Mouse (Mus musculus): Measurements from ENCODE around the gene Nufip2. TPM values are rescaled to one million over a fixed set of nuclear protein-coding genes. Genes with fewer than 3 reads are reported as not detected.

The Nufip2 gene
- polyA plus RNA-seq, 1 experiment = 30.1 TPM

DNA sequence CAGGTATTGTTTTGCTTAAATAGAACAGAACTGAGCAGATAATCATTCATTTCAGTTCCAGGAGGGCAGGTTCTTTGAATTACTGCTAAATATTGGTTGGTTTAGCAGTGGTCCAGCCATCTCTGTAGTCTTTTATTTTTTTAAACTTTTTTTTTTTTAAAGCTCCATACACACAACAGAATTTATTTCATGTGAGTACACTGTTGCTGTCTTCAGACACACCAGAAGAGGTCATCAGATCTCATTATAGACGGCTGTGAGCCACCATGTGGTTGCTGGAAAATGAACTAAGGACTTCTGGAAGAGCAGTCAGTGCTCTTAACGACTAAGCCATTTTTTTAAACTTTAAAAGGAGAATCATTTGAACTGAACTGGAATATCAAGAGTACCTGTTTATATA is 11.3 kb downstream of the Nufip2 start:
- Histone ChIP-seq H3K27ac (ENCODE audit: control insufficient read depth, insufficient read depth, low read length) (no peak overlapping the region), H3K4me3 (ENCODE audit: control insufficient read depth, insufficient read depth, low read length) (no peak overlapping the region), H3K4me1 (replicated peaks; ENCODE audit: control insufficient read depth, insufficient read depth, low read length) (peaks cover 4% of the 10 kb centered on the region; the same call in 1 of the 2 replicates), H3K27me3 (ENCODE audit: control insufficient read depth, insufficient read depth, low read length) (no peaks in the 10 kb centered on the region), H3K36me3 (ENCODE audit: control insufficient read depth, insufficient read depth, low read length) (peaks cover 42% of the 10 kb centered on the region)
- TF ChIP-seq POLR2A (IDR thresholded peaks at IDR 0.05; ENCODE audit: control insufficient read depth, extremely low read depth, insufficient read depth, low read length, poor library complexity) (no peak), CTCF (IDR thresholded peaks at IDR 0.05; ENCODE audit: borderline replicate concordance, control insufficient read depth, extremely low read depth, insufficient read depth, low read length, poor library complexity) (no peak)
- WGBS = 33% methylated on average over 2 of the region's 2 CpGs
- no peak for DNase-seq

GRCm38 (mm10) chr11:77705920-77706319 is 20.0 kb downstream of the Nufip2 start:
- 85% methylated on average over 3 of the region's 3 CpGs for WGBS
- no peak for TF ChIP-seq CTCF (IDR thresholded peaks at IDR 0.05; ENCODE audit: borderline replicate concordance, control insufficient read depth, extremely low read depth, insufficient read depth, low read length, poor library complexity)
- no peak for TF ChIP-seq POLR2A (IDR thresholded peaks at IDR 0.05; ENCODE audit: control insufficient read depth, extremely low read depth, insufficient read depth, low read length, poor library complexity)
- Histone ChIP-seq H3K4me3 (ENCODE audit: control insufficient read depth, insufficient read depth, low read length) (no peak overlapping the region), H3K36me3 (ENCODE audit: control insufficient read depth, insufficient read depth, low read length) (peaks cover 44% of the 10 kb centered on the region), H3K27me3 (ENCODE audit: control insufficient read depth, insufficient read depth, low read length) (no peaks in the 10 kb centered on the region), H3K27ac (ENCODE audit: control insufficient read depth, insufficient read depth, low read length) (no peak overlapping the region), H3K4me1 (replicated peaks; ENCODE audit: control insufficient read depth, insufficient read depth, low read length) (no peaks in the 10 kb centered on the region)
- no peak for DNase-seq

GRCm38 (mm10) chr11:77709039-77709438 is 23.1 kb downstream of the Nufip2 start:
- DNase-seq = no peak
- 90% methylated on average over 3 of the region's 3 CpGs for WGBS

DNA sequence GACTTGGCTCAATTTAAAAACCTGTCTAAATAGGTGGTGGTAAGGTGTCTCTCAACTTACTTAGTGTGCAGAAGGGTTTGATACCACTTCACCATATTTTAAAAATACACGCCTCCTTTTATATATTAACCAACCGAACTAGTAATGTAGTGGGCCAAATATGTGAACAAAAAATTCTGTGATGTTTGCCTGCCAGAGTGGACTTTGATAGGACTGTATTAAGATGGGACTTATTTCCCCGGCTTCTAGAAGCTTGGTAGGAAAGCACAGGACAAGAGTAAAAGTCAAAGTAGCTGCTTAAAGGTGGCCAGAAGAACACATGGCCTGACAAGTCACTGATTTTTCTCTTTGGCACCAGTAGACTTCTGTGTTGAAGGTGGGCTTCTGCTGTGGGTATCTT is 27.8 kb downstream of the Nufip2 start:
- no peak for TF ChIP-seq CTCF (IDR thresholded peaks at IDR 0.05; ENCODE audit: borderline replicate concordance, control insufficient read depth, extremely low read depth, insufficient read depth, low read length, poor library complexity)
- no peak for TF ChIP-seq POLR2A (IDR thresholded peaks at IDR 0.05; ENCODE audit: control insufficient read depth, extremely low read depth, insufficient read depth, low read length, poor library complexity)
- WGBS = 96% methylated on average over 3 of the region's 3 CpGs
- Histone ChIP-seq H3K27ac (ENCODE audit: control insufficient read depth, insufficient read depth, low read length) (no peak overlapping the region), H3K36me3 (ENCODE audit: control insufficient read depth, insufficient read depth, low read length) (peaks cover 40% of the 10 kb centered on the region), H3K4me3 (ENCODE audit: control insufficient read depth, insufficient read depth, low read length) (no peak overlapping the region), H3K27me3 (ENCODE audit: control insufficient read depth, insufficient read depth, low read length) (no peaks in the 10 kb centered on the region), H3K4me1 (replicated peaks; ENCODE audit: control insufficient read depth, insufficient read depth, low read length) (no peaks in the 10 kb centered on the region)
- no peak for DNase-seq

More at GRCm38 (mm10) chr11:77709039-77709438, 23.1 kb downstream of the Nufip2 start:
- no peak overlapping the region for H3K27ac ChIP-seq (ENCODE audit: control insufficient read depth, insufficient read depth, low read length)
- H3K4me1 ChIP-seq (replicated peaks; ENCODE audit: control insufficient read depth, insufficient read depth, low read length) = no peaks in the 10 kb centered on the region
- no peaks in the 10 kb centered on the region for H3K27me3 ChIP-seq (ENCODE audit: control insufficient read depth, insufficient read depth, low read length)
- H3K4me3 ChIP-seq (ENCODE audit: control insufficient read depth, insufficient read depth, low read length) = no peak overlapping the region
- peaks cover 59% of the 10 kb centered on the region for H3K36me3 ChIP-seq (ENCODE audit: control insufficient read depth, insufficient read depth, low read length)
- TF ChIP-seq CTCF (IDR thresholded peaks at IDR 0.05; ENCODE audit: borderline replicate concordance, control insufficient read depth, extremely low read depth, insufficient read depth, low read length, poor library complexity) (no peak), POLR2A (IDR thresholded peaks at IDR 0.05; ENCODE audit: control insufficient read depth, extremely low read depth, insufficient read depth, low read length, poor library complexity) (no peak)

DNA sequence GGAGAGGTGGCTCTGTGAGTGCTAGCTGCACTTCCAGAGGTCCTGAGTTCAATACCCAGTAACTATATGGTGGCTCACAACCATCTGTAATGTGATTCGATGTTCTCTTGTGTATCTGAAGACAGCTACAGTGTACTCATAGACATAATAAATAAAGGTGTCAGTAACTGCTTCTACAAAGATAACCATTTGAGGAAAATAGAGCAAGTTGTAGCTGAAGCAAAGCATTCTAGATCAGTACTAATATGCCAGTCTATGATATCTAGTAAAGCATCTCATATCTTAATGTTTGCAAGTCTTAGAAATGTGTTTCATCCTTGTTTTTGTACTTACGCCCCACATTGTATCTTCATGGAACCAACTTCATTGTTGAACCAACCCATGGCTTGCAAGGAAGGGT is 33.1 kb downstream of the Nufip2 start:
- no peak for DNase-seq
- H3K36me3 ChIP-seq (ENCODE audit: control insufficient read depth, insufficient read depth, low read length) = peaks cover 5% of the 10 kb centered on the region
- TF ChIP-seq POLR2A (IDR thresholded peaks at IDR 0.05; ENCODE audit: control insufficient read depth, extremely low read depth, insufficient read depth, low read length, poor library complexity) (no peak), CTCF (IDR thresholded peaks at IDR 0.05; ENCODE audit: borderline replicate concordance, control insufficient read depth, extremely low read depth, insufficient read depth, low read length, poor library complexity) (no peak)
- H3K4me3 ChIP-seq (ENCODE audit: control insufficient read depth, insufficient read depth, low read length) = no peak overlapping the region
- no peaks in the 10 kb centered on the region for H3K4me1 ChIP-seq (replicated peaks; ENCODE audit: control insufficient read depth, insufficient read depth, low read length)
- no peak overlapping the region for H3K27ac ChIP-seq (ENCODE audit: control insufficient read depth, insufficient read depth, low read length)
- 98% methylated on average over 2 of the region's 2 CpGs for WGBS
- no peaks in the 10 kb centered on the region for H3K27me3 ChIP-seq (ENCODE audit: control insufficient read depth, insufficient read depth, low read length)

DNA sequence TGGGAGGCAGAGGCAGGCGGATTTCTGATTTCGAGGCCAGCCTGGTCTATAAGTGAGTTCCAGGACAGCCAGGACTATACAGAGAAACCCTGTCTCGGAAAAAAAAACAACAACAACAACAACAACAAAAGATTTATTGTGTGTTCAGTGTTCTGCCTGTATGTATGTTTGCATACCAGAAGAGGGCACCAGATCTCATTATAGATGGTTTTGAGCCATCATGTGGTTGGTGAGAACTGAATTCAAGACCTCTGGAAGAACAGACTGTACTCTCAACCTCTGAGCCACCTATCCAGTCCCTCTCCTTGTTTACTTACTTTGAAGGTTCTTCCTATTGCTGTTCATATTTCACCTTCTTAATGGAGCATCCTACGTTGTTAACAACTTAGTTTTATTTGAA is 35.4 kb downstream of the Nufip2 start:
- Histone ChIP-seq H3K4me3 (ENCODE audit: control insufficient read depth, insufficient read depth, low read length) (no peak overlapping the region), H3K27ac (ENCODE audit: control insufficient read depth, insufficient read depth, low read length) (no peak overlapping the region), H3K4me1 (replicated peaks; ENCODE audit: control insufficient read depth, insufficient read depth, low read length) (no peaks in the 10 kb centered on the region), H3K27me3 (ENCODE audit: control insufficient read depth, insufficient read depth, low read length) (no peaks in the 10 kb centered on the region), H3K36me3 (ENCODE audit: control insufficient read depth, insufficient read depth, low read length) (peaks cover 4% of the 10 kb centered on the region; the same call in 1 of the 2 replicates)
- DNase-seq = no peak
- 96% methylated on average over 4 of the region's 4 CpGs for WGBS
- TF ChIP-seq POLR2A (IDR thresholded peaks at IDR 0.05; ENCODE audit: control insufficient read depth, extremely low read depth, insufficient read depth, low read length, poor library complexity) (no peak), CTCF (IDR thresholded peaks at IDR 0.05; ENCODE audit: borderline replicate concordance, control insufficient read depth, extremely low read depth, insufficient read depth, low read length, poor library complexity) (no peak)

GRCm38 (mm10) chr11:77724766-77725165 is 38.8 kb downstream of the Nufip2 start:
- no peaks in the 10 kb centered on the region for H3K4me1 ChIP-seq (replicated peaks; ENCODE audit: control insufficient read depth, insufficient read depth, low read length)
- TF ChIP-seq POLR2A (IDR thresholded peaks at IDR 0.05; ENCODE audit: control insufficient read depth, extremely low read depth, insufficient read depth, low read length, poor library complexity) = no peak
- TF ChIP-seq CTCF (IDR thresholded peaks at IDR 0.05; ENCODE audit: borderline replicate concordance, control insufficient read depth, extremely low read depth, insufficient read depth, low read length, poor library complexity) = no peak
- no peak for DNase-seq
- H3K27me3 ChIP-seq (ENCODE audit: control insufficient read depth, insufficient read depth, low read length) = no peaks in the 10 kb centered on the region
- no peaks in the 10 kb centered on the region for H3K36me3 ChIP-seq (ENCODE audit: control insufficient read depth, insufficient read depth, low read length)
- no peak overlapping the region for H3K4me3 ChIP-seq (ENCODE audit: control insufficient read depth, insufficient read depth, low read length)
- WGBS = 96% methylated on average over 7 of the region's 7 CpGs
- no peak overlapping the region for H3K27ac ChIP-seq (ENCODE audit: control insufficient read depth, insufficient read depth, low read length)

Data from thymus, adult 2 months (tissue).